Mouse (Mus musculus) embryo, embryonic 10.5 days (tissue): ENCODE measurements around the gene Gm9046.
A peak's percentile ranks its signal among the peaks of the same experiment; 100 is the strongest.
"Not testable (repeated sequence)": the region's sequence is repeated elsewhere in the genome, so short reads cannot be mapped to it uniquely, and the experiment has no call there.

Source experiments
- DNase-seq: peaks from one replicate; pipeline ENCODE4 v3.0.0-alpha.2; 2015; ENCODE audit warnings: low spot score

Gm9046 gene

GRCm38 (mm10) chr10:118343155-118343554 is at the start of gene Gm9046:
TSS of gene Gm9046 (minus strand) at chr10:118343255.
- not testable (repeated sequence) for DNase-seq

GRCm38 (mm10) chr10:118370443-118370842 is 27.4 kb upstream of the Gm9046 start:
- peak; percentile 95 for DNase-seq

GRCm38 (mm10) chr10:118369518-118369917 is 26.5 kb upstream of the Gm9046 start:
- no peak for DNase-seq

GRCm38 (mm10) chr10:118354005-118354404 is 10.9 kb upstream of the Gm9046 start, which contains the start of gene Gm9049:
TSS of gene Gm9049 (minus strand) at chr10:118354105.
- not testable (repeated sequence) for DNase-seq

GRCm38 (mm10) chr10:118348579-118348978 is 5.5 kb upstream of the Gm9046 start, which contains the start of gene Gm9048:
TSS of gene Gm9048 (minus strand) at chr10:118348679.
- not testable (repeated sequence) for DNase-seq

- not testable (repeated sequence) for DNase-seq
Observed at GRCm38 (mm10) chr10:118337731-118338130, 5.3 kb downstream of the Gm9046 start, which contains the start of gene Gm9045. TSS of gene Gm9045 (minus strand) at chr10:118337831.

- not testable (repeated sequence) for DNase-seq
Observed at GRCm38 (mm10) chr10:118332308-118332707, 10.7 kb downstream of the Gm9046 start, which contains the start of gene Gm9044. TSS of gene Gm9044 (minus strand) at chr10:118332408.

GRCm38 (mm10) chr10:118326869-118327268 is 16.2 kb downstream of the Gm9046 start, which contains the start of gene Gm9040:
TSS of gene Gm9040 (minus strand) at chr10:118326969.
- not testable (repeated sequence) for DNase-seq

- no peak for DNase-seq
Observed at GRCm38 (mm10) chr10:118319024-118319423, 24.0 kb downstream of the Gm9046 start.

GRCm38 (mm10) chr10:118302133-118302532 is 40.9 kb downstream of the Gm9046 start:
- not testable (repeated sequence) for DNase-seq

- no peak for DNase-seq
Observed at GRCm38 (mm10) chr10:118294938-118295337, 48.1 kb downstream of the Gm9046 start, which contains the start of gene Iltifb. TSS of gene Iltifb (minus strand) at chr10:118295038.
